Mouse (Mus musculus) heart, adult 9 months (tissue): ENCODE results near the gene Pm20d2.

Experiments
- DNase-seq, 2 experiments: peaks; one replicate each; pipeline ENCODE4 v3.0.0; 2022; ENCODE audit warnings: low spot score in 2 of 2

The Pm20d2 gene

DNA sequence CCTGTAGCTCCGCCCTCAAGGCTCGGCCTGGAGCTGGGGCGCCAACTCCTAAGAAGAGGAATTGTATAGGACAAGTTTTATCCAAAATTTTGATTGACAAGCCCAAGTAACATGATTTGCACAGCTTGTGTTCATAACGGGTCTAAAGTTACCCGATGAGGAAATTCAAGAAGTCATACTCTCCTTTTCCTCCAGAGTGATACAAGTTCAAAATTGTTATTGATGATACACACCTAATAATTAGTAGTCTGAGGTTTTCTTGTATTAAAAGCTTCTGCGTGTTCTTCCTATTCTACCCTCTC lies at the start of gene Pm20d2:
TSS of gene Pm20d2 (minus strand) at position 3 of the 302 bp plus-strand sequence.
- no peak for DNase-seq

DNA sequence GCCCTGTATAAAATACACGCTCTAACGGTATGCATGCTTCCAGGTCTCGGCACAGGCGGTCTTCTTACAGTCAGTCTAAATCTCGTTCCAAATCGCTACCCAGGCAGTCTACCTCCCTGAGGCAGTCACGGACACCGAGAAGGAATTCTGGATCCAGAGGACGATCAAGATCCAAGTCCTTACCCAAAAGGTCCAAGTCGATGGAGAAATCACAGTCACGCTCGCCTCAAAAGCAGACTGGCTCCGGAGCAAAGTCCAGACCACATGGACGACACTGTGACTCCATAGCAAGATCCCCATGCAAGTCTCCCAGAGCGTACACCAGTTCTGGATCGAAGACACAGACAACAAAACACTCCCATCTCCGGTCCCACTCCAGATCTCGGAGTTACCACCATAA lies 41.3 kb upstream of the Pm20d2 start:
- no peak for DNase-seq

DNA sequence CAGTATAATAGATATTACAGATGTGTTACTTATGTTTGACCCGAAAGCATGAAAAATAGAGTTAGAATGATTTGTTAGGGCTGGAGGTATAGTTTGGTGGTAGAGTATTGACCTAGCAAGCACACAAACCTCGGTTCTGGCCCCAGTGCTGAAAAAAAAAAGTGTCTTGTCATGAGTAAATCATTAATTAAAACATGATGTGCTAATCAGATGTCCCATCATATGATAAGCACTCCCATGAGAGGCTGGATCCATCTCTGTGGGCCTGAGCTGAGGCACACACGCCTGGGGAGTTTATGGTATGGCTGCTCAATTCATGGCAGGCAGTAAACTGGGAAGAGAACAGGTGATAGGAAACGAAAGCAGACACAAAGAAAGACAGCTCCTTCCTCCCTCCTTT lies 40.1 kb upstream of the Pm20d2 start:
- DNase-seq, result no peak

DNA sequence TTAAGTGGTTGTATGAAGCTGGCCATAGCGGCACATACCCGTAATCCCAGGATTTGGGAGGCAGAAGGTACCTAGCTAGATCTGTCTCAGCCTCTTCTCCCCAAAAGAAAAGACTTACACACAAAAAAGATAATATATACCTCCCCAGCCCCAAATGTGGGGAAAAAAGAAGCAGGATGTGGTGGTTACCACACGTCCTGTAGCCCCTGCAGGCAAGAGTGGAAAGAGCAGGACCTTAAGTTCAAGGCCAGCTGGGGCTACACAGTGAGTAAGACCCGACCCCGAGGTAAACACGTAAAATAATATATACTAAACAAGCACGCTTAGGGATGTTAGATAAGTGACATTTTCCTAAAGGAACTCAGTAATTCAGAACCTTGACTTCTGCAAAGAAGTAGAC lies 37.6 kb upstream of the Pm20d2 start:
- no peak for DNase-seq

DNA sequence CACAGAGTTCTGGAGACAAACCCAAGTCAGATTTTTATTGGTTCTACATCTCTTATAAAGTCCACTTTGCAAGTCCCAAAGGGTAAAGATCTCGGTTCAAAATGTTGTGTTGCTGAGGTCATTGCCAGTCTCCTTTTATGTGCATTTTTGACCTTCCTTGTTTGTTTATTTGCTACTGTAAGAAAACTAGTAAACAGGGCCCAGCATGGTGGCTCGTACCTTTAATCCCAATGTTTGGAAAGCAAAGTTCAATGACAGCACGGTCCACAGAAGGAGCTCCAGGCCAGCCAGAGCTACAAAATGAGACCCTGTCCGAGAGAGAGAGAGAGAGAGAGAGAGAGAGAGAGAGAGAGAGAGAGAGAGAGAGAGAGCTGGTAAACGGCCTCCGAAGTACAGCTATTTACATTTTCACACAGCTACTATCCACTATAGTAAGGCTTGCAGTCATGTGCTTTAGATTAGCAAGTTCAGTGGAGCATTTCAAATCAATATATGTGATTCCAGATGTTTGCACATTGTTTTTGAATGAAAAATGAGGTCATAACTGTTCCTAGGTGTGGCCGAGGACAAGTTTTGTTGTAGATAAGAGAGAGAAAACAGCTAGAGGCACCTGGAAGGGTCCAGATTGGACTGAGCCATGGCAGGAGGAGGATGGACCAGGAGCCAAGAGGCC lies 34.6 kb upstream of the Pm20d2 start:
- no peak for DNase-seq

DNA sequence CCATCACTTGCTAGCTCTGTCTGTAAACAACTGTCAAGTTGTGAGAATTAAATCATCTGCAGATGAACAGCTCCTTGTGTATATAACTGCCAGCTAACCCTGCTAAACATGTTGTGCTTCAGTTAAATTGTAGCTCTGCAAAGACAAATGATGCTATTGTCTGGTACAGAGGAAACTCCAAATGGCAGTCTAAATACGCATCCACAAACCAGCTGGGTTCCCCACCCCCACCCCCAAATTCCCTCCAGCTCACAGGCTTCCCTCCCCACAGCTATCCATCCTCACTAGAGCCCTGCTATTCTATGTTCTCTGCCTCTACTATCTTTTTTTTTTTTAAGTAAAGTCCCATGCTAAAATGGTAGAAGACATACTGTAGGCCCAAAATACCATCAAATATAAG lies 32.3 kb upstream of the Pm20d2 start:
- DNase-seq, result no peak

DNA sequence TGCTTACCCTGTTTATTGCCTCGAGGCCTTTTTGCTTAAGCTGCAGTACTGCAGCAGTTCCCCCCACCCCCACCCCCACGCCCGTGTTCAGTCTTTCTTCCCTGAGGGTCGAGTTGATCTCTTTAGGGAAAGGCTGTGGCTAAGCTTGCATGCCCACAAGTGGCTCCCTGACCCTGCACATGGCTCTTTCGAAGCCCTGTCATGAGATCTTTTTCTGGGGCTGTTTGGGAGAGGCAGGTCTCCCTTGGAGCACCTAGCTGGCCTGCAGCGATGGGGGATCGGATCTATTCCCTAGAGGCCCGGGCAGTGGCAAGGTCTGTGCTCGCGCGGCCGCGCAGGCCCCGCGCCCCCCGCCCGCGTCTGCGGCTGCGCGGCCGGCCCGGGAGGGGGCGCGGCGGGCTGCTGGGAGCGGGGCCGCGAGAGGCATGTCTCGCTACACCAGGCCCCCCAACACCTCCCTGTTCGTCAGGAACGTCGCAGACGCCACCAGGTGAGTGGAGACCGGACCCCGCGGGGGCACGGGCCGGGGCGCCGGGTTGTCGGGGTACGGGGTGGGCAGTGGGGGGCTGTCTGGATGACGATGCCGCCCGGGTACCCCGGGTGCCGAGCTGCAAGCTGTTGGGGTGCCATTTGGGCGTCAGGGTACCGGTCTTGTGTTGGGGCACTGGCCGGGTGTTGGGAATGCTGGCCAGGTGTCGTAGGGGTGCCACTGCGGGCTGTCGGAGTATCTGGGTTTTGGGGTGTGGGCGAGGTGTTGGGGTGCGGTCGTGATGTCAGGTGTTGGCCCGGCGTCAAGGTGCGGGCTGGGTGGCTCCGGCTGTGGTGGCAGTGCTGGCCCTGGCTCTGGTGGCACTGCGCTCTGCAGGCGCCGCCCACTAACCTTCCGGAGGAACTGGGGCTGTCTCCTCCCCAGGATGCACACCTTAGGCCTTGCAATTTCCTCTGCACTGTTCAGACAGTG lies 19.6 kb upstream of the Pm20d2 start, which contains the start of gene Srsf12:
TSS of gene Srsf12 (plus strand) at position 111 of the 961 bp plus-strand sequence.
- no peak for DNase-seq

DNA sequence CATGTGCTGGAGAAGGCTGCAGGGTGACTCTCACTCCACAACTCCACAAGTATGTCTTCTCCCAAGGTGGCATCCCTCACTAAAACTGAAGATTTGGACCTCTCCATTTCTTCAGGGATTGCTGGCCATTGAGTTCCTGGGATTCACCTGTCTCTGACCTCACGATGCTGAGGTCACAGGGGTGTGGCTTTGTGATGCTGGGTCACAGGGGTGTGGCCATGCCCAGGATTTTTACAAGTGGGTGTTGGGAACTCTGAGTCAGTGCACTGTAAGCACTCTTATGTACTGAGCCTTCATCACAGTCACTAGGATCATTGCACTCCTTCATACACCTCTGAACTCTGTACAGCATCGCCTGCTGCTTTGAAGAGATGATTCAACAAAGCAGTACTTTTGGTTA lies 18.0 kb upstream of the Pm20d2 start:
- DNase-seq, result no peak

DNA sequence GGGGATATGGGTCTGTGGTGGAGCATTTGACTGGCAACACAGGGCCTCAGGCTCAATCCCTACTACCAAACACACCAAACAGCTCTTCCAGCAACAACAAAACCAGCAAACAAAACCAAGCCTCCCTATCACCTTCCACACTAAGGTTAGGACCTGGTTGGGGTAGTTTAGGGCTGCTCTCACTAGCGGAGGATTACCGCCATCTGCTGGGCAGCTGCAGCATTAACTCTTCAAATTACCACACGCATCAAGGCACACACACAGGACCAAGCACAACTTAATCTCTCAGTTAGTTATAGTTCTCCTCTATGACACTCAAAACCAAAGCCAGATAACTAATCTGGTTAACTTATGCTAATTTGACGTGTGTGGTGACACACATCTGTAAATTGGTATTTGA lies 15.1 kb upstream of the Pm20d2 start:
- DNase-seq, result peak in 1 of 2 experiments; percentile 14

DNA sequence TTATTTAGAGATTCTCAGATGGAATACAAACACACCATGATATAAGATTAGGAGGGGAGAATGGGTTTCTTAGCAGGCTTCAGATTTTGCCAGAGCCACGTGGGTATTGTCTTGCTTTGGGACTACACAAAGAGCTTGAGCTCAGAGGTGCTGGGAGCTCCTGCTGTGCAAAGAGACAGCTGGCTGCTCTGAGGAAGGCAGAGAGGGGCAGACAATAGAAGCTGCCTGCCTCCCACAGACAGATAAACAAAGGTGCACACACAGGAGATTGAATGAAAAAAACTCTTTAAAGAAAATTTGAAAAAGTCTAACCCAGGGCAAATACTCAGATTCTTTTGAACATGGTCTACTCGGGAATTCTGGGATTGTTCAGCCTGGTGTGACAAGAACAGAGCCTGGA lies 8.6 kb upstream of the Pm20d2 start:
- DNase-seq, result no peak

DNA sequence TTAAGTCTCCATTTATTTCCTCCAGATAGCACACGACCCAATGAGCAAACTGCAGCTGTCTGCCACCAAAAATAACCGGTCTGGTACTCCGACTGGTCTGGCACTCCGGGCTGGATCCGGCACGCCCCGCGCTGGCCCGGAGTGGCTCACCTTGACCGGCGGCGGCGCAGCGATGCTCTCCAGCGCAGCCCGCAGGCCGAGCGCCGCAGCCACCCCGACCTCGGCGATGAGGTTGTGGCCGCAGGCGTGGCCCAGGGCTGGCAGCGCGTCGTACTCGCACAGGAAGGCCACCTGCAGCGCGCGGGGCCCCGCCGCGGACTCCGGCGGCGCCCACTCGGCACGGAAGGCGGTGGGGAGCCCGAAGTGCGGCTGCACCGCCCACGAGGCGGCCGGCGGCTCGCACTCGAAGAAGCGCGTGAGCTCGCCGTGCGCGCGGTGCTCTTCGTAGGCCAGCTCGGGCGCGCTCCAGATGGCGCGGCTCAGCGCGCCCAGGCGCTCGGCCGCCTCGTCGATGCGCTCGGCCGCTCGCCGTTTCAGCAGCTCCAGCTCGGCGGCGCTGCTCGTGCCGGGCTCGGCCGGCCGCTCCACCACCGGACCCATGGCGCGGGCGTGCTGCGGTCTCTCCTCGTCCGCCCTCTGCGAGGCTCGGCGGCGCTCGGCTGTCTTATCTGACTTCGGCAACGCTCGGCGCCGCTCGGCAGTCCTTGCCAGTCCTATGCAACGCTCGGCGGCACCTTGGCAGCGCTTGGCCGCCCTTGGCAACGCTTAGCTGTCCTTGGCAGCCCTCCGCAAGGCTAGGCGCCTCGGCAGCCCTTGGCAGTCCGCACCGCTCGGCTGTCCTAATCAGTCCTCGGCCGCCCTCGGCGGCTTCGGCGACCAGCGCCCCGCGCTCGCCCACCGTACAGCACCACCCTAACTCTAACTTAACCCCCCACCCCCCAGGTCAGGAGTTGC lies 479 bp downstream of the Pm20d2 start:
- peak; percentile 77 to 90 for DNase-seq

DNA sequence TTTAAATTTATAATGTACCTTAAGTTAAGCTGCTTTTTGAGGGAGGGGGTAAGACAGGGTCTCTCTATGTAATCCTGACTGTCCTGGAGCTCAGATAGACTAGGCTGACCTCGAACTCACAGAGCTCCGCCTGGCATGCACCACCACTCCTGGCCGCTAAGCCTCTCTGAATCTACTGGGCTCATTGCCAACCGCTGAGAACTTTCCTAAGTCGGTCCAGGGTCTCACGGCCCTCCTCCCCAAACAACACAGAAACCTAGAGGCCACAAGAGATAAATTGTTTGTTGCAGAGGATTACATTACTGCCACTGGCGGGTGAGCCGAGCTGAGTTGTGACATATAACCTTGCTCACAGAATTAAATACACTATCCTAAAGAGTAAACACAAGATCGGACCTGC lies 1.4 kb downstream of the Pm20d2 start:
- peak; percentile 8 to 20 for DNase-seq

DNA sequence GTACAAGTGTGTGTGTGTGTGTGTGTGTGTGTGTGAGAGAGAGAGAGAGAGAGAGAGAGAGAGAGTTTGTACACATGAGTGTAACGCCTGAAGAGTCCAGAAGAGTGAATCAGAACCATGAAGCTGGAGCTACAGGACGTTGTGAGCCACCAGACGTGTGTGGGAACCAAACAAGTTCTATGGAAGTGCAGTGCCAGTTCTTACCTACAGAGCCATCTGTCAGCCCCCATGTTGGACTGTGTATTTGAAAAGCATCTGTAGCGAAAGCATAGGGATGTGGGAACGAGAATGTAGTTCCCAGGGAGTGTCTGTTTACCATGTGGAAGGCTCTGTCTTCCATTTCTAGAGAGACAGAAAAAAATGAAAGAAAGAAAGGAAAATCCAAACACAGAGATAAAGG lies 6.1 kb downstream of the Pm20d2 start:
- DNase-seq, result no peak

DNA sequence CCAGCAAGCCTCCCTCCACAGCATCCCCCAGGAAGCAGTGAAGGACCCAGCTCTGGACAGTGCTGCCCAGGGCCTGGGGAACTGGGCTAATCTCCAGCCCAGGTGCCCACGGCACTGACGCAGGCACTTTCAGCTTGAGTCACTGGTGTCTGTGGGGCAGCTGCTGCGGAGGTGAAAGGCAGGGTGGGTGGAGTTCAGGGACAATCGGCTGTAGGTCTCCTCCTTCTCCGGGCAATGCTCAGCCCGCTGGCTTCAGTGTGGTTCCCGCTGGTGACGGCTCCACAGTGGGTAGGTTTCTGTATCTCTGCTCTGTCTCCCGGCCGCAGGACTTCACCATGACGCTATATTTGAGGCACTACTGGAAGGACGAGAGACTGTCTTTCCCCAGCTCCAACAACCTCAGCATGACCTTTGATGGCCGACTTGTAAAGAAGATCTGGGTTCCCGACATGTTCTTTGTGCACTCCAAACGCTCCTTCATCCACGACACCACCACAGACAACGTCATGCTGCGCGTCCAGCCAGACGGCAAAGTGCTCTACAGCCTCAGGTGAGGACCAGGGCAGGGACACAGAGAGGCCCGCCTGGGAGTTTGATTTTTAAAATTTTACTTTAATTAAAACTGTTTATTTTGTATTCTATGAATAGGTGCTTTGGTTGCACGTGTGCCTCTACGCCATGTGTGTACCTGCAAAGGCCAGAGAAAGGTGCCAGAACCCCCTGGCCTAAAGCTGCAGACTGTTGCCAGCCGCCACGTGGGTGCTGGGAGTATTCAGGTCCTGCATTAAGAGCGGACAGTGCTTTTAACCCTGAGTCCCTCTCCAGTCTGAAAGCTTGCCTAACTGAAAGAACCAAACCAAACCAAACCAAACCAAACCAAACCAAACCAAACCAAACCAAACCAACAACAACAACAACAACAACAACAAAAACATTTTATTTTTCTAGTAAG lies 37.2 kb downstream of the Pm20d2 start:
- DNase-seq, result no peak

DNA sequence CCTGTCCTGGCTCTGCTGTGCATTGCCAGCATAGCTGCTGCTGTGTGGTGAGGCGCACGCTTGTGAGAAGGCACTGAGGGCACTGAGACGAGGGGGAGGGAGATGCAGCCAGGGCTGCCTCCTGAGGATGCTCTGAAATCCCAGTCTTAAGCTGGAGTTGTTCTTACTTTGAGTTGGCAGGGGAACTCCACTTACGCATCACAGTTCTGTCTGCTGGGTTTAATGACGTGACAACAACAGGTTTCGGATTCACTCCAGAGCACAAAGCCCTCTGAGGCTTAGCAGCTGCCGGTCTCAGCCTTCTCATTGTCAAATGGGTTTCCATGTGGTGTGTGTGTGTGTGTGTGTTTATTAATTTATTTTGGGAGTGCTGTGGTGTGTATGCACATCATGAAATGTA lies 40.4 kb downstream of the Pm20d2 start:
- DNase-seq, result no peak

DNA sequence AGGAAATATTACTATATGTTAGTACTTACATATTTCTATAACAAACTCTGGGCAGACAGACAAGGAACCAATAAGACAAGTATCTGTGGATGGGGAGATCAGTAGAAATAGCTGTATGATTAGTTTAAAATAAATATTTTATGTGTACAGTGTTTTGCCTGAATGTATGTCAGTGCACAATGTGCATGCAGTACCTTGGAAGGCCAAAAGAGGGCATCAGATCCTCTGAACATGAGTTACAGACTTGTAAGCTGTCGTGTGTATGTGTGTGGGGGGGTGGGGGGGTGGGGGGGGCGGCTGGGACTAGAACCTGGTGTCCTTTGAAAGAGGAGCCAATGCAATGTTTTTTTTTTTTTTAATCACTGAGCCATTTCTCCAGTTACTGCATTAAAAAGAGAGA lies 41.7 kb downstream of the Pm20d2 start:
- peak in 1 of 2 experiments; percentile 3 for DNase-seq

DNA sequence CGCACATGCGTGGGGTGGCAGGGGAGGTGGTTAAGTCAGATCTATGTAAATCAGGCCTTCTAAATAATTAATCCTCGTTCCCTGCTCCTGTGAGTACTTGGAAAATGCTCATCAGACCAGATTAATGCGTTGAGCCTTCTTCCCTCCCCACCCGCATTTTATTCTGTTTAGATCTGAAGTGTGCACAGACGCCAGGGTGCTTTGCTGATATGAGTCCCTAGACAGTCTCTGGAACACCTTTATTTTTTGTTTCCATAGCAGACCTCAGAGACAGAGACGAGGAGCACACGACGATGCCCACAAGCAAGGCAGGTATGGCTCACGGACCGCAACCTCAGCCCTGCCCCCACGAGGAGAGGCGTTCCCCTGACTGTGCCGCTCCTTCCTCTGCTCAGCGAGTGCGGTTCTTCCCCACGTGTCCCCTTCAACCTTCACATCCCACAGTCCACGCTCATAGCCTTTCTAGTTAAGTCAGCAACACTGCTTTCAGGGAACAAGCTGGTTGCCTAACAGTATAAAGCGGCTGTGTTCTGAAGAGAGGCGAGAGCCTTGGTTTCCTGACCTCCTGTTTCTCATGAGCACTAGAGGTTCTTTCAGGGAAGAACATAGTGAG lies 42.8 kb downstream of the Pm20d2 start:
- DNase-seq, result no peak

DNA sequence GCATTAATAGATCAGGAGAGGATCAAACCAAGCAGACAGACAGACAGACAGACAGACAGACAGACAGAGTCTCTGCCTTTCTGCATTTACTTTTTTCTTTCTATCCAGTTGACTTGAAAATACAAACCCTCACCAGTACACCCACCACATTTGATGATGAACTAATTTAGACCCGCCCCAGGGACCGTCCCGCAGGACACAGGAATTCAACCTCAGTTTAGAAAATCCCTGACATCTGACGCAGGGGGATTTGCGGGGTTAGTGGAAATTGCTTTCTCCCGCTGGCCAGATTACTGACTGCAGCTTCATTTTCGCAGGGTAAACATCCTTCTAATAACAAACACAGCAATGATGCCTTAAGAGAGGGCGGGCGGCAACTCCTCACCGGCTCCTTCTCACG lies 57.3 kb downstream of the Pm20d2 start, which contains the start of gene Gabrr1:
TSS of gene Gabrr1 (plus strand) at position 301 of the 400 bp plus-strand sequence.
- no peak for DNase-seq

DNA sequence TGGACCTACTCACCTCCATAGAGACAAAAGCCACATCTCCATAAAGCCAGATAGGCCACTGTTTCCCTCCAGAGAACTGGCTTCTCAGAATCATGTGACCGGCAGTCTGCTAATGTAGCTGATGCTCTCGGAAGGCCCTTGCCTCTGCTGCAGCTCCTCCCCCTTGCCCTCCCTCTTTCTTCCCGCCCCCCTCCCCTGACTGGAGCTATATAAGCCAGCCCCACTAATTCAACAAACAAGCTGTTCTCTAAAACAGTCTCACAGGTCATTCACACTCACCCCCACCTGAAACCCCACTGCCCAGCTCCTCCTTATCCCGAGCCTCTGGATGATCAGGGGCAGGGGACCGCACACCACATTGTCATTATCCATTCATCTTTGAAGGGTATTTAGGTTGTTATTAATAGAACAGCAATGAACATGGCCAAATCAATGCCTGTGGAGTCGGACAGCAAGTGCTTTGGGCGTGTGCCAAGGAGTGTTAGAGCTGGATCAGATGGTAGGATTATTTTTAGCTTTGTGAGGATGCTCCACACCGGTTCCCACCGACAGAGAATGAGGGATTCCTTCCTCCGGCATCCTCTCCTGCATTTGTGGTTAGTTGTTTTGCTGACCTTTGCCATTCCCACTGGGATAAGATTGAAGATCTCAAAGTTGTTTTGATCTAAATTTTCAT lies 64.0 kb downstream of the Pm20d2 start:
- DNase-seq, result no peak

DNA sequence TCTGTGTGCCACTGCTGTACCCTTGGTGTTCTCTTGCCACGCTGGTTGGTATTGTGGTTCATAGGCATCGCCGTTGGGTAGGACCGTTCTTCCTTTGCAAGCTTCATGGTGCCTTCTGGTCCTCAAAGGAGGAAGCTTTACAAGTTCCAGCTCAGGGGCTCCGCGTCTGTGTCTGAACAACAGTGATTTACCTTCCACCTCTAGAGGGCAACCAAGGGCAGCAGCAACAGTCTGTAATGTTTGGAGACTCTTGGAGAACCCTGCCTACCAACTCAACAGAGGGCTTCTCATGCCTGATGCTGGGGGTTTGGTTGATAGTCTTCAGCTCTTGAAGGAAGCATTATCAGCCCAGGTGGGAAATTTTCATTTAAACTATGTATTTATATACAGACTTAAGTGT lies 65.0 kb downstream of the Pm20d2 start:
- peak in 1 of 2 experiments; percentile 22 for DNase-seq
